Mouse (Mus musculus) midbrain, embryonic 12.5 days (tissue): ENCODE measurements around the gene Abtb2. TPM values are rescaled to one million over a fixed set of nuclear protein-coding genes. Genes with fewer than 3 reads are reported as not detected.

ENCODE experiments used
- ATAC-seq: fragments of 200-750 bp; cut with Nextera tagmentation; 2 replicates; pipeline ENCODE4 v1.8.0; 2017; ENCODE audit warnings: low read depth, moderate TSS enrichment, moderate library complexity; ENCODE audit not compliant: low FRiP score
- H3K27ac ChIP-seq: fragments of 300-500 bp; sonication (generic); replicated peaks from 2 replicates; pipeline ENCODE4 v1.5.1; 2016; ENCODE audit warnings: mild to moderate bottlenecking
- H3K27me3 ChIP-seq: fragments of 300-500 bp; sonication (generic); 2 replicates; pipeline ENCODE4 v1.6.1; 2016; ENCODE audit warnings: mild to moderate bottlenecking
- H3K36me3 ChIP-seq: fragments of 300-500 bp; sonication (generic); 2 replicates; pipeline ENCODE4 v1.6.1; 2016
- H3K4me1 ChIP-seq: fragments of 300-500 bp; sonication (generic); 2 replicates; pipeline ENCODE4 v1.6.1; 2016
- H3K4me2 ChIP-seq: fragments of 300-500 bp; sonication (generic); replicated peaks from 2 replicates; pipeline ENCODE4 v1.6.1; 2016; ENCODE audit warnings: mild to moderate bottlenecking, moderate library complexity
- H3K4me3 ChIP-seq: fragments of 300-500 bp; sonication (generic); 2 replicates; pipeline ENCODE4 v1.5.1; 2016; ENCODE audit warnings: mild to moderate bottlenecking
- H3K9ac ChIP-seq: fragments of 300-500 bp; sonication (generic); replicated peaks from 2 replicates; pipeline ENCODE4 v1.6.1; 2016; ENCODE audit warnings: mild to moderate bottlenecking, moderate library complexity
- H3K9me3 ChIP-seq: fragments of 300-500 bp; sonication (generic); 2 replicates; pipeline ENCODE4 v1.6.1; 2016; ENCODE audit warnings: mild to moderate bottlenecking
- WGBS: fragments of 180-500 bp; shearing (Covaris S2); methylation state at CpG from one replicate; pipeline ENCODE4 v1.1.7; 2016; 5-methylcytosine and 5-hydroxymethylcytosine counted together
- polyA plus RNA-seq: library from polyadenylated mRNA; unstranded; fragments of >200 nt; fragmentation: Nextera tagmentation; extraction: Ambion mirVana; gene quantifications from 2 replicates; pipeline ENCODE4 v1.2.1, GENCODE M21; 2016

The Abtb2 gene
- polyA plus RNA-seq, 1 experiment from 2014 or later, result 20.7 TPM

DNA sequence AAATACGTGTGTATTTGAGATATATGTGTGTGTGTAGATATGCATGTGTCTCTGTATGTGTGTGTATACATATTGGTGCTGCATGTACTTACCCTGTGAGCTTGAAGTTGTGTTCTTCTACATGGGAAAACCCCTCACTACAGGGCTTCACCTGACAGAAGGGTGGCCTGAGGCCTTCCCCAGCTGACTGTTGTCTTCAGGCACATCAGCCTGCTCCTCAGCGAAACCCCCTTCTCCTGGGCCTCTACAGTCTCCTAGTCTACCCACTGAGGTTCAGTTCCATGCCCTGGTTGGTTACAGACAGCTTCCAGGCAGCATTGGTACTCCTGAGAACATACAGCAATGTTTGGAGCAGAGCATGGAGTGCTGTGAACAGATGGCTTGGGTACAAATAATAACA lies 118.3 kb downstream of the Abtb2 start:
- Histone ChIP-seq H3K27ac (no peak overlapping the region), H3K36me3 (no peaks in the 10 kb centered on the region), H3K9ac (no peak overlapping the region), H3K4me3 (no peak overlapping the region), H3K27me3 (0 out of 2 replicates have a peak, but pooled peaks cover 2% of the 10 kb centered on the region), H3K9me3 (no peaks in the 10 kb centered on the region), H3K4me2 (no peak overlapping the region), H3K4me1 (peaks cover 17% of the 10 kb centered on the region)
- no peak for ATAC-seq
- WGBS, result 86% methylated on average over 2 of the region's 2 CpGs

DNA sequence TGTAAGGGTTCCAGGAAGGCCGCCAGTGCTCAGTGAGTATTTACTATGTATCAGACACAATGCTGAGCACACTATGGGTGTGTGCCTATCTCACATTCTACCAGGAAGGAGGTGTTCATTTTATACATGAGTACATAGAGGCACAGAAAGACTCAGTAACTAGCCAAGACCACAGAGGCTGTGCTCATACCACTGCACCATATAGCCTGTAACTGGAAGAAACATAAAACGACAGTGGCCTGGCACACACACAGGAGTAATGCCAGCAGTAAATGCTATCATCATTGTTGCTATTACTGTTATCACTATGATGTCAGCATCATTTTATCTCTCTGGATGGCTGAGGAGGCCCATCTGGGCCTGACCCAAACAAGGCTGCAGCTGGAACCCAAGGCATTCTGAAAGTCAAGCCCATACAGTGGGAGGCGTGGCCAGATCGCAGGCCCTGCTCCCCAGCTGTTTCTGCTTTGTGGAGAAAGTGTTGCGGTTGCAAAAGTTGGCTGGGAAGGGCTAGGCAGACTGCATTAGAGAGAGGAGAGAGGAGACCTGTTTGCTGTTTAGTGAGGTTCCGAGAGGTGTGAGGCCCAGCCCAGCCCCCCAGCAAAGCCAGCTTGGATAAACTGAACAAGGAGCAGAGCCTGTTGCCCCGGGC lies 118.9 kb downstream of the Abtb2 start:
- H3K9ac ChIP-seq, result no peak overlapping the region
- no peak for ATAC-seq
- H3K27ac ChIP-seq, result no peak overlapping the region

DNA sequence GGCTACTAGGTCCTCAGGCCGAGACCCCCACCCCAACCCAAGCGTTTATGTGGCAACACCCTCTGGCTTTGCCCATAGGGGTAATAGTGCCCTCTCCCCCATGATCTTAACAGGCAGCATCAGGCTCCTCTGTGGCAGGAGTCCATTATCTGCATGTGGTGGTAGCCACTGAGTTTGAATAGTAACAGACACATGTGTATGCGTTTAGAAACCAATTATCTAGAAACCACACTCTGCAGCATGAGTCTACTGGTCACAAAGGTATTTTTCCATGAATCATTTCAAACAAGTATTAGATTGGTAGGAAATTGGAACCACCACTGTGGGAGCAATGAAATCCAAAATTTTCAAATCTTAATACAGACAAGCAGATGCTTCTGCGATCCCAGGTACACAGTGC lies 119.5 kb downstream of the Abtb2 start:
- H3K36me3 ChIP-seq, result no peaks in the 10 kb centered on the region
- no peak for ATAC-seq

More for the DNA sequence above, 118.9 kb downstream of the Abtb2 start:
- H3K4me2 ChIP-seq, result no peak overlapping the region
- H3K27me3 ChIP-seq, result 0 out of 2 replicates have a peak, but pooled peaks cover 2% of the 10 kb centered on the region
- 77% methylated on average over 7 of the region's 7 CpGs for WGBS
- no peaks in the 10 kb centered on the region for H3K36me3 ChIP-seq
- peaks cover 20% of the 10 kb centered on the region for H3K4me1 ChIP-seq
- H3K9me3 ChIP-seq, result no peaks in the 10 kb centered on the region
- H3K4me3 ChIP-seq, result no peak overlapping the region

DNA sequence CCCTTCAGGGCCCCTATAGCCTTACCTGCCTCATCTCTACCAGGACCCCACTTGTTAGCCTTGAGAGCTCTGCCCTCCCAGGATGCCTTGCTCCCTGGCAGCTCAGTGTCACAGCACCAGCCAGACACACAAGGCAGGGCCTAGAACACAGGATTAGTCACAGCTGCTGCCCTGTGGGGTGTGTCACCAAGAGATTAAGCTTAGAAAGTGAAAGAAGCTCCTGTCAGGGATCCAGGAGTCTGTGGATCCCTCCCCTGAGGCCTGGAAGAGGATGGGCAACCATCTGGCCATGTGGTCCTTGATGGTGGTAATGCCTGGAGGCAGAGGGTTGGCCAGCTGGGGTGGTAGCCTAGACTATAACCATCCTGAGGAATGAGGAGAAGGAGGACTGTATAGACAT lies 121.0 kb downstream of the Abtb2 start:
- no peaks in the 10 kb centered on the region; the same call in 1 of the 2 replicates for H3K36me3 ChIP-seq
- 0 out of 2 replicates have a peak, but pooled peaks cover 2% of the 10 kb centered on the region for H3K27me3 ChIP-seq
- no peak overlapping the region for H3K9ac ChIP-seq
- H3K4me3 ChIP-seq, result no peak overlapping the region
- ATAC-seq, result 0 out of 2 replicates have a peak, but pooled peaks have one; percentile 25
- no peak overlapping the region for H3K27ac ChIP-seq
- no peak overlapping the region for H3K4me2 ChIP-seq
- H3K9me3 ChIP-seq, result no peaks in the 10 kb centered on the region
- peaks cover 32% of the 10 kb centered on the region for H3K4me1 ChIP-seq

More for the DNA sequence above, 119.5 kb downstream of the Abtb2 start:
- Histone ChIP-seq H3K9ac (no peak overlapping the region), H3K4me3 (no peak overlapping the region), H3K4me1 (peaks cover 25% of the 10 kb centered on the region), H3K4me2 (no peak overlapping the region), H3K27me3 (0 out of 2 replicates have a peak, but pooled peaks cover 2% of the 10 kb centered on the region), H3K27ac (no peak overlapping the region), H3K9me3 (no peaks in the 10 kb centered on the region)
- WGBS, result 84% methylated on average over 4 of the region's 4 CpGs

DNA sequence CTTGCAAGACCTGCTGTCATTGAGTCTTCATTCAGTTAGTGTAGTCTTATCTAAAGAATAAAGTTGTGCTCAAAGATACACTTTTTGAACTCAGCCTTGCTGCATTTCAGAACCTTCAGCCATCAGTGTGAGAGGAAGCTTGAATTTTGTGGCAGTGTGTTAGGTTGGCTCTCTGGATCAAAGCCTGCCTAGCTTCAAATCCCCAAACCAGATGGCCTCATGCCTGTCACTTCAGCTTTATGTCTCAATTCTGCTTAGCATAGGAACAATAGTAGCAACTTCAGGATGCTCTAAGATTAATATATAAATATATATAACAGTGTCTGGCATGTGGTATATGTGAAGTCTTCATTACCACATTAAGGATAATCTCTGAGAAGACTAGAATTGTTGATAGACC lies 121.8 kb downstream of the Abtb2 start:
- Histone ChIP-seq H3K4me2 (no peak overlapping the region), H3K4me3 (no peak overlapping the region), H3K4me1 (peaks cover 25% of the 10 kb centered on the region), H3K27me3 (0 out of 2 replicates have a peak, but pooled peaks cover 2% of the 10 kb centered on the region), H3K9me3 (no peaks in the 10 kb centered on the region), H3K27ac (no peak overlapping the region), H3K36me3 (no peaks in the 10 kb centered on the region; the same call in 1 of the 2 replicates), H3K9ac (no peak overlapping the region)
- no peak for ATAC-seq

DNA sequence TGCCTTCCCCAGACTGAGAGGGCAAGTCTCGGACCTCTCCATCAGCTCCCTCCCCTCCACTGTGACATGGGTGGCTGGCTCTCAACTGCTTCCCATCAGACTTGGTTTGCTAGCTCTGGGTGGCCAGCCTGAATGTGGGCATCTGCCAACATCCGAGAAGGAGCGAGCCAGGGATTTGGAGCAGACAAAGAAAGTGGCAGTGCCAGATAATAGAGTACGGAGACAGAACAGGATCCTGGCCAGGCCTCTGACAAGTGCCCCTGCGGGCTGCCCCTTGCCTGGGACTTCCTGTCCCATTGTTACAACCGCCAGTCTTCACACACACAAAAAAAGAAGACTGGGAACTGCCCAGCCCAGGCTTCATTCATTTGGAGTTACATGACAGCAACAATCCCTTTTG lies 124.3 kb downstream of the Abtb2 start:
- no peaks in the 10 kb centered on the region for H3K9me3 ChIP-seq
- H3K27ac ChIP-seq, result peak overlapping the region; percentile 44

DNA sequence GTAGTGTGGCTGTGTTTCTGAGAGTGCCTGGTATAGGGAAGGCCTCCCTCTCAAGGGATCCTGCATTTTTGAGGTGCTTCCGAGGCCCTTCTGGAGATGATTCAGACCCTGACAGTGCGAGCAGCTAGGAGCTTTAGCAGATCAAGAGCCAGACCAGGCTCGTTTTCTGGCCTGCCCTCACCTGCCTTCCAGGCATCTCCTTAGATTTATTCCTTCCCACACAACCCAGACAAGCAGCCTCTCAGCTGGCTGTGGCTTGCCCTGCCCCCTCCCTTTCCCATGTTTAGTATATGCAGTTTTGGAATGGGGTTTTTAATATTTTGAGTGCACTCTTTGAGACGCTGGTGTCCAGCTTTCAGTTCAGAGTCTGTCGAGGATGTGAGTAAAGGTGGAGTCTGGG lies 124.7 kb downstream of the Abtb2 start:
- Histone ChIP-seq H3K4me2 (no peak overlapping the region), H3K9me3 (no peaks in the 10 kb centered on the region), H3K9ac (no peak overlapping the region), H3K4me1 (peaks cover 22% of the 10 kb centered on the region), H3K27me3 (0 out of 2 replicates have a peak, but pooled peaks cover 2% of the 10 kb centered on the region), H3K36me3 (no peaks in the 10 kb centered on the region; the same call in 1 of the 2 replicates), H3K4me3 (no peak overlapping the region), H3K27ac (peak overlapping the region; percentile 44; the same call in 1 of the 2 replicates)
- ATAC-seq, result no peak
- 53% methylated on average over 5 of the region's 5 CpGs for WGBS

More for the DNA sequence above, 124.3 kb downstream of the Abtb2 start:
- Histone ChIP-seq H3K9ac (no peak overlapping the region), H3K27me3 (0 out of 2 replicates have a peak, but pooled peaks cover 2% of the 10 kb centered on the region), H3K36me3 (no peaks in the 10 kb centered on the region; the same call in 1 of the 2 replicates), H3K4me2 (no peak overlapping the region), H3K4me3 (no peak overlapping the region), H3K4me1 (peaks cover 22% of the 10 kb centered on the region)
- ATAC-seq, result peak; percentile 53
- WGBS, result 16% methylated on average over 6 of the region's 6 CpGs

DNA sequence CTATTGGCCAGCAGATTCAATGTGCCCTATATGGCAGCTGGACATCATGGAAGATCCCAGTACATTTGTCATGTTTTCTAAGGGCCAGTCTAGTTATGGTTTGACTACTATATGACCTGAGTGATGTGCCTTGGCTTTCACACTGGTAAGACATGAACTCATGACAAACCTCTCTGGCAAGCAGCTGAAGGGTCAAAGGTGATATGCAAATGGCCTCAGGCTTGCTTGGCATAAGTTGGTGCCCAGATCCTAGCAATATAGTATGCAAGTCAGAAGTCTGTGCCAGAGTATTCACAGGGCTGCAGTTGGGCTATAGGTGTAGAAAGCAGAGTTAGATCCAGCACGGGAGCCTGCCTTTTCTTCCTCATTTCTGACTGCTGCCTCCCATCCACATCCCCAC lies 125.2 kb downstream of the Abtb2 start:
- ATAC-seq, result no peak
- Histone ChIP-seq H3K4me2 (no peak overlapping the region), H3K36me3 (no peaks in the 10 kb centered on the region; the same call in 1 of the 2 replicates), H3K27me3 (0 out of 2 replicates have a peak, but pooled peaks cover under 1% of the 10 kb centered on the region), H3K27ac (no peak overlapping the region; the same call in 1 of the 2 replicates), H3K9ac (no peak overlapping the region), H3K4me1 (peaks cover 22% of the 10 kb centered on the region), H3K4me3 (no peak overlapping the region), H3K9me3 (no peaks in the 10 kb centered on the region)
- 100% methylated on average over 1 of the region's 1 CpGs for WGBS

DNA sequence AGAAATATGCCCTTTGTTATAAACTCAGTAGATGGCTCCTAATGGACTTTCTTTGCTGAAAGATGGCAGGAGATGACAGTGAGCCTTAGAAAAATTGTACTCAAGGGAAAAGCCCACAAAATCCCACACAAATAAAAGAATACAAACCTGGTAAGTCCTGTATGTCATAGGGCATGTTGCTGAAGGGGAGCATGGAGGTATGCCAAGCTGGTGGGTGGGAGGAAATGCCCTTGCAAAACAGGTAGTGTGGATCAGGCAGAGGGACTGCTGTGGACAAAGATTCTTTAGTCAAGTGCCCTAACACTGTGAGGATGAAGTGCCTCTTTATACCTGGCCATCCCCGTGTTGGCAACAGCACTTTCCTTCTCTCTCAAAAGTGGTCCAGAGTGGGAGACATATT lies 126.7 kb downstream of the Abtb2 start:
- no peaks in the 10 kb centered on the region for H3K9me3 ChIP-seq
- WGBS, result 91% methylated on average over 1 of the region's 1 CpGs
- no peaks in the 10 kb centered on the region; the same call in 1 of the 2 replicates for H3K36me3 ChIP-seq
- no peak for ATAC-seq
- no peak overlapping the region for H3K4me3 ChIP-seq
- no peak overlapping the region for H3K9ac ChIP-seq
- no peak overlapping the region for H3K4me2 ChIP-seq
- H3K4me1 ChIP-seq, result peaks cover 16% of the 10 kb centered on the region
- no peaks in the 10 kb centered on the region for H3K27me3 ChIP-seq
- no peak overlapping the region for H3K27ac ChIP-seq

DNA sequence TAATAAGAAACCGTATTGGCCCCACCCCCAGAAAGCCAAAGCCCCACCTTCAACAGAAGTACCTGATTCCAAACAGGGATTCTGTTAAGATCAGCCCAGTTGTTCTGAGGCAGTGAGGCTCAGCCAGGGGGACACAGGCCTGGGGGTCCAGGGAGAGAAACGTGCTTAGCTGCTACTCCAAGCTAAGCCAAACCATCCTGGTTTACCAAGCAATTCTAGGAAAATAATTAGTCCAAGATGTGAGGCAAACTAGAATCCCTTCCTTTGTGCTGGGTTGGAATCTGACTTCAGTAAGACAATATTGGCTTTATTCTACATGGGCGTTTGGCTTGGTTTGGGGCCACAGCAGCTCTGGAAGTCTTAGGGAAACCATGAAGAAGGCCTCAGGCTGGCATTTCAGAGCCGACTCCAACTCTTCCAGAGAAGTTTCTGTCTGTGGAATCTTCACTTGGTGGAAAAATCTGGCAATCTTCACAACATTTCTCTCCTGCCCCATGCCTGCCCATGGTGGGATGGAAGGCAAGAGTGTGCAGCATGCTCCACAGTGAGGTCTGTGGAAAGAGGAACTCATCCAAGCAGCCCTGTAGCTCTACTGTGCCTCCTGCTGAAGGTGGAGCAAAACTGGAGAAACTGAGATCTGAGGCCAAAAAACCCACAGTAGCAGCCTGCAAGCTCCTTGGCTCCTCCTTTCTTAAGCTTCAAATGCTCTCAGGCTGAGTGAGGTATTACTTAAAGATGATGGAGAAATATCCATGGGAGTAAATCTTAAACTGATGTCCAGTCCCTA lies 128.9 kb downstream of the Abtb2 start:
- no peak overlapping the region for H3K27ac ChIP-seq
- H3K27me3 ChIP-seq, result no peaks in the 10 kb centered on the region
- peaks cover 13% of the 10 kb centered on the region for H3K4me1 ChIP-seq
- H3K4me2 ChIP-seq, result no peak overlapping the region
- H3K9ac ChIP-seq, result no peak overlapping the region
- WGBS, result 83% methylated on average over 4 of the region's 4 CpGs
- ATAC-seq, result no peak
- H3K4me3 ChIP-seq, result no peak overlapping the region
- no peaks in the 10 kb centered on the region; the same call in 1 of the 2 replicates for H3K36me3 ChIP-seq
- no peaks in the 10 kb centered on the region for H3K9me3 ChIP-seq

DNA sequence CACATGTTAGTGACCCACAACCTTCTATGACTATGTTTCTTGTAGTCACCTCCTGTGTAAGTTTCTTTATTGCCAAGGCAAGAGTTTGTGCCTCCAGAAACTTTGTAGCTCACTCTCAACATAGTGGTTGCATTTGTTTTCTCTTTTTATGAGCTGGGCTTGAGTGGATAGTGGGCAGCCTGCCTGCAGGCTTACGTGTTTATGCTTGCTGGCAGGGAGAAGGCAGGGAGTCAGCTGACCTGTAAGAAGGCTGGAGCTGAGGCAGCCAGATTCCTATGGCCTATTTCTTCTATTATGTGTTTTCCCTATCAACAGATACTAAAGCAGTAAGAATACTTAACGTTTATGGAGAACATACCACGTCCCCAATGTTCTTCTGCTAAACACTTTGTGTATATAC lies 130.1 kb downstream of the Abtb2 start:
- H3K27ac ChIP-seq, result no peak overlapping the region
- WGBS, result 76% methylated on average over 3 of the region's 3 CpGs
- no peak overlapping the region for H3K4me2 ChIP-seq
- no peaks in the 10 kb centered on the region for H3K9me3 ChIP-seq
- no peaks in the 10 kb centered on the region for H3K27me3 ChIP-seq
- no peak overlapping the region for H3K9ac ChIP-seq
- H3K4me3 ChIP-seq, result no peak overlapping the region
- ATAC-seq, result no peak
- H3K36me3 ChIP-seq, result no peaks in the 10 kb centered on the region; the same call in 1 of the 2 replicates
- H3K4me1 ChIP-seq, result peaks cover 1% of the 10 kb centered on the region

DNA sequence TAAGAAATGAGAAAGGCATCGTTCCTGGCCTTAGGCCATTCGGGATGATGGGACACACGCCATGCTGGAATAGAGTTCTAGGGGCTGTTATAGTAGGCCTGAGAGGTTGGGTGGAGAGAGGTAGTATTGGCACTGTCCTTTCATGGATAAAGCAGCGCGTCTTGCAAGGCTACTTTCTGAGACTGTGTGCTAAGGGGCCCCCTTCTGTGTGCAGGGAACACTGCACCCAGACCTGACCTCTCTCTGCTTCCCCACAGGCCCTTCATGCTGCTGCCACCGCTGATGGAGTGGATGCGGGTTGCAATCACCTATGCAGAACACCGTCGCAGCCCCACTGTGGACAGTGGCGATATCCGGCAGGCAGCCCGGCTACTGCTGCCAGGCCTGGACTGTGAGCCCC lies 134.4 kb downstream of the Abtb2 start:
- Histone ChIP-seq H3K9ac (no peak overlapping the region), H3K9me3 (no peaks in the 10 kb centered on the region), H3K4me2 (no peak overlapping the region), H3K4me1 (no peaks in the 10 kb centered on the region), H3K27ac (no peak overlapping the region), H3K4me3 (no peak overlapping the region), H3K36me3 (peaks cover 16% of the 10 kb centered on the region), H3K27me3 (no peaks in the 10 kb centered on the region)
- 81% methylated on average over 12 of the region's 12 CpGs for WGBS
- ATAC-seq, result no peak
